Mouse (Mus musculus) embryonic facial prominence, embryonic 14.5 days (tissue): ENCODE data around the gene Rad51b. TPM values are rescaled to one million over a fixed set of nuclear protein-coding genes. Genes with fewer than 3 reads are reported as not detected.

ENCODE experiments used
- ATAC-seq: fragments of 200-750 bp; cut with Nextera tagmentation; 2 replicates; pipeline ENCODE4 v1.8.0; 2017; ENCODE audit warnings: low read depth, moderate number of reproducible peaks, moderate TSS enrichment
- DNase-seq: peaks from one replicate; pipeline ENCODE4 v3.0.0-alpha.2; 2015; ENCODE audit warnings: low spot score
- H3K27ac ChIP-seq: fragments of 300-500 bp; sonication (generic); replicated peaks from 2 replicates; pipeline ENCODE4 v1.5.1; 2014; ENCODE audit warnings: low read depth, mild to moderate bottlenecking, low read length, moderate library complexity
- H3K27me3 ChIP-seq: fragments of 300-500 bp; sonication (generic); replicated peaks from 2 replicates; pipeline ENCODE4 v1.6.1; 2014; ENCODE audit warnings: low read length; ENCODE audit not compliant: control insufficient read depth, insufficient read depth
- H3K36me3 ChIP-seq: fragments of 300-500 bp; sonication (generic); 2 replicates; pipeline ENCODE4 v1.6.1; 2014; ENCODE audit warnings: low read length, mixed read lengths; ENCODE audit not compliant: control insufficient read depth, insufficient read depth
- H3K4me1 ChIP-seq: fragments of 300-500 bp; sonication (generic); 2 replicates; pipeline ENCODE4 v1.6.1; 2014; ENCODE audit warnings: antibody characterized with exemption, low read length; ENCODE audit not compliant: control insufficient read depth, insufficient read depth
- H3K4me2 ChIP-seq: fragments of 300-500 bp; sonication (generic); 2 replicates; pipeline ENCODE4 v1.6.1; 2014; ENCODE audit warnings: low read depth, mild to moderate bottlenecking, low read length, moderate library complexity, mixed read lengths
- H3K4me3 ChIP-seq: fragments of 300-500 bp; sonication (generic); 2 replicates; pipeline ENCODE4 v1.5.1; 2014; ENCODE audit warnings: low read depth, mild to moderate bottlenecking, low read length
- H3K9ac ChIP-seq: fragments of 300-500 bp; sonication (generic); 2 replicates; pipeline ENCODE4 v1.6.1; 2014; ENCODE audit warnings: low read depth, mild to moderate bottlenecking, low read length, moderate library complexity, mixed read lengths
- H3K9me3 ChIP-seq: fragments of 300-500 bp; sonication (generic); 2 replicates; pipeline ENCODE4 v1.6.1; 2016; ENCODE audit warnings: low read length; ENCODE audit not compliant: control insufficient read depth
- WGBS: fragments of 180-500 bp; shearing (Covaris S2); extraction: QIAGEN DNeasy Blood & Tissue Kit; methylation state at CpG from one replicate; pipeline ENCODE4 v1.1.7; 2014; 5-methylcytosine and 5-hydroxymethylcytosine counted together
- polyA plus RNA-seq: library from polyadenylated mRNA; unstranded; fragments of >200 nt; fragmentation: Nextera tagmentation; extraction: Ambion mirVana; gene quantifications from 2 replicates; pipeline ENCODE4 v1.2.1, GENCODE M21; 2014

Rad51b gene
- polyA plus RNA-seq, 1 experiment from 2014 or later = 5.1 TPM

- H3K9ac ChIP-seq = no peak overlapping the region
- DNase-seq (no peak), ATAC-seq (no peak)
- H3K9me3 ChIP-seq = no peaks in the 10 kb centered on the region
- no peaks in the 10 kb centered on the region for H3K27me3 ChIP-seq
- H3K4me2 ChIP-seq = no peak overlapping the region
- 93% methylated on average over 2 of the region's 2 CpGs for WGBS
- no peaks in the 10 kb centered on the region for H3K36me3 ChIP-seq
- no peaks in the 10 kb centered on the region for H3K4me1 ChIP-seq
- H3K4me3 ChIP-seq = no peak overlapping the region
- H3K27ac ChIP-seq = no peak overlapping the region
Measured at GRCm38 (mm10) chr12:79585336-79585735, 288.3 kb downstream of the Rad51b start.

- H3K9me3 ChIP-seq = no peaks in the 10 kb centered on the region
- H3K9ac ChIP-seq = no peak overlapping the region
- H3K4me1 ChIP-seq = no peaks in the 10 kb centered on the region
- H3K27ac ChIP-seq = no peak overlapping the region
- no peaks in the 10 kb centered on the region for H3K27me3 ChIP-seq
- DNase-seq (no peak), ATAC-seq (no peak)
- no peak overlapping the region for H3K4me3 ChIP-seq
- H3K36me3 ChIP-seq = no peaks in the 10 kb centered on the region
- 82% methylated on average over 4 of the region's 4 CpGs for WGBS
- no peak overlapping the region for H3K4me2 ChIP-seq
Measured at GRCm38 (mm10) chr12:79588831-79589230, 291.7 kb downstream of the Rad51b start.

- H3K27me3 ChIP-seq = no peaks in the 10 kb centered on the region
- 61% methylated on average over 4 of the region's 4 CpGs for WGBS
- ATAC-seq (peak; percentile 22; the same call in 1 of the 2 replicates), DNase-seq (peak; percentile 66)
- H3K4me2 ChIP-seq = no peak overlapping the region
- H3K4me3 ChIP-seq = no peak overlapping the region
- no peaks in the 10 kb centered on the region for H3K9me3 ChIP-seq
- no peak overlapping the region; the same call in 1 of the 2 replicates for H3K27ac ChIP-seq
- H3K9ac ChIP-seq = no peak overlapping the region
- H3K4me1 ChIP-seq = no peaks in the 10 kb centered on the region
- H3K36me3 ChIP-seq = no peaks in the 10 kb centered on the region
Measured at GRCm38 (mm10) chr12:79592206-79592605, 295.1 kb downstream of the Rad51b start.

- H3K4me1 ChIP-seq = peaks cover 15% of the 10 kb centered on the region
- DNase-seq = no peak
- no peaks in the 10 kb centered on the region for H3K27me3 ChIP-seq
- no peaks in the 10 kb centered on the region for H3K36me3 ChIP-seq
- no peak overlapping the region for H3K4me3 ChIP-seq
- H3K4me2 ChIP-seq = no peak overlapping the region
- H3K9ac ChIP-seq = no peak overlapping the region
- no peak for ATAC-seq
- no peak overlapping the region for H3K27ac ChIP-seq
- H3K9me3 ChIP-seq = no peaks in the 10 kb centered on the region
Measured at GRCm38 (mm10) chr12:79596842-79597241, 299.8 kb downstream of the Rad51b start.

- H3K36me3 ChIP-seq = no peaks in the 10 kb centered on the region
- H3K9me3 ChIP-seq = no peaks in the 10 kb centered on the region
- H3K9ac ChIP-seq = no peak overlapping the region
- ATAC-seq (no peak), DNase-seq (no peak)
- peaks cover 17% of the 10 kb centered on the region for H3K4me1 ChIP-seq
- H3K27ac ChIP-seq = 0 out of 2 replicates have a peak overlapping the region, but pooled peaks have one; percentile 65
- 81% methylated on average over 2 of the region's 2 CpGs for WGBS
- no peak overlapping the region for H3K4me3 ChIP-seq
- H3K4me2 ChIP-seq = no peak overlapping the region
- H3K27me3 ChIP-seq = no peaks in the 10 kb centered on the region
Measured at GRCm38 (mm10) chr12:79597351-79597750, 300.3 kb downstream of the Rad51b start.

- H3K4me1 ChIP-seq = peaks cover 19% of the 10 kb centered on the region
- H3K4me2 ChIP-seq = no peak overlapping the region
- DNase-seq = no peak
- H3K4me3 ChIP-seq = no peak overlapping the region
- peak overlapping the region; percentile 65 for H3K27ac ChIP-seq
- 31% methylated on average over 2 of the region's 2 CpGs for WGBS
- no peaks in the 10 kb centered on the region for H3K27me3 ChIP-seq
- H3K9ac ChIP-seq = no peak overlapping the region
- H3K9me3 ChIP-seq = no peaks in the 10 kb centered on the region
- H3K36me3 ChIP-seq = no peaks in the 10 kb centered on the region
- ATAC-seq = no peak
Measured at GRCm38 (mm10) chr12:79597786-79598185, 300.7 kb downstream of the Rad51b start.

GRCm38 (mm10) chr12:79598496-79598895 is 301.4 kb downstream of the Rad51b start:
- Histone ChIP-seq H3K4me2 (no peak overlapping the region), H3K36me3 (no peaks in the 10 kb centered on the region), H3K27ac (peak overlapping the region; percentile 65), H3K27me3 (no peaks in the 10 kb centered on the region), H3K4me1 (peaks cover 21% of the 10 kb centered on the region), H3K4me3 (no peak overlapping the region), H3K9ac (no peak overlapping the region), H3K9me3 (no peaks in the 10 kb centered on the region)
- DNase-seq (no peak), ATAC-seq (no peak)
- WGBS = 33% methylated on average over 4 of the region's 4 CpGs

GRCm38 (mm10) chr12:79598901-79599300 is 301.8 kb downstream of the Rad51b start:
- Histone ChIP-seq H3K36me3 (no peaks in the 10 kb centered on the region), H3K27me3 (no peaks in the 10 kb centered on the region), H3K4me3 (no peak overlapping the region), H3K4me1 (peaks cover 21% of the 10 kb centered on the region), H3K4me2 (no peak overlapping the region), H3K9me3 (no peaks in the 10 kb centered on the region), H3K27ac (no peak overlapping the region), H3K9ac (no peak overlapping the region)
- DNase-seq (no peak), ATAC-seq (no peak)
- 54% methylated on average over 2 of the region's 2 CpGs for WGBS

- Histone ChIP-seq H3K9ac (no peak overlapping the region), H3K9me3 (no peaks in the 10 kb centered on the region), H3K4me1 (peaks cover 21% of the 10 kb centered on the region), H3K27ac (peak overlapping the region; percentile 65), H3K27me3 (no peaks in the 10 kb centered on the region), H3K4me3 (no peak overlapping the region), H3K36me3 (no peaks in the 10 kb centered on the region), H3K4me2 (no peak overlapping the region)
- 35% methylated on average over 11 of the region's 11 CpGs for WGBS
- ATAC-seq (peak; percentile 84), DNase-seq (peak; percentile 96)
Measured at GRCm38 (mm10) chr12:79600149-79600769, 303.2 kb downstream of the Rad51b start.
